Mouse (Mus musculus): ENCODE data around the gene Rae1. TPM values are rescaled to one million over a fixed set of nuclear protein-coding genes. Genes with fewer than 3 reads are reported as not detected.

Gene Rae1
- total and polyA plus RNA-seq, 2 experiments from 2014 or later = 85.3 to 116 TPM

DNA sequence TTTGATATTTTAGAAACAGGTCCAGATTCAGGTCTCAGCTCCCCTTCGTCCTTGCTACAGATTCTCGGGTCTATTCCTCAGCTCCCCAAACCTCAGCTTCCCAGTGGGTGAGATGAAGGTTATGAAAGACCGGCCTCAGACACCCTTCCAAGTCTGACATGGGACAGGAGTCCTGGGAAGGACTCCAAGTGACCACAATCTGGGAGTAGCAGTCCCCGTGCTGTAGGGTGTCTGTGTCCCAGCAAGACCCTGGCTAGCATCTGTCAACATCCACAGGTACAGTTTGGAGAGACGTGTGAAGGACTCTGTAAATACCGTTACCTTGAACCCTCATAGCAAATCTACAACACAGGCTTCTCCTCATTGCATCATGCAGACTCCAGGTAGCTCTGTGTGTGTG, 24.8 kb upstream of the Rae1 start:
- DNase-seq (ENCODE audit: low spot score) (no peak), ATAC-seq (no peak)
- no peaks in the 10 kb centered on the region for H3K9me3 ChIP-seq (ENCODE audit: low read length)
- no peak overlapping the region for H3K4me3 ChIP-seq (ENCODE audit: low read length)
- TF ChIP-seq CTCF (IDR thresholded peaks at IDR 0.05; ENCODE audit: low read depth) = no peak
- no peaks in the 10 kb centered on the region for H3K36me3 ChIP-seq (ENCODE audit: insufficient read depth, low read length)
- H3K27ac ChIP-seq = no peak overlapping the region
- H3K4me2 ChIP-seq (ENCODE audit: low read depth, low read length) = no peak overlapping the region
- WGBS = 84% methylated on average over 6 of the region's 6 CpGs
- H3K4me1 ChIP-seq (ENCODE audit: insufficient read depth, low read length) = peaks cover 8% of the 10 kb centered on the region; the same call in 1 of the 2 replicates
- H3K9ac ChIP-seq (replicated peaks; ENCODE audit: low read length) = no peak overlapping the region
- no peaks in the 10 kb centered on the region for H3K27me3 ChIP-seq (ENCODE audit: insufficient read depth, low read length)

DNA sequence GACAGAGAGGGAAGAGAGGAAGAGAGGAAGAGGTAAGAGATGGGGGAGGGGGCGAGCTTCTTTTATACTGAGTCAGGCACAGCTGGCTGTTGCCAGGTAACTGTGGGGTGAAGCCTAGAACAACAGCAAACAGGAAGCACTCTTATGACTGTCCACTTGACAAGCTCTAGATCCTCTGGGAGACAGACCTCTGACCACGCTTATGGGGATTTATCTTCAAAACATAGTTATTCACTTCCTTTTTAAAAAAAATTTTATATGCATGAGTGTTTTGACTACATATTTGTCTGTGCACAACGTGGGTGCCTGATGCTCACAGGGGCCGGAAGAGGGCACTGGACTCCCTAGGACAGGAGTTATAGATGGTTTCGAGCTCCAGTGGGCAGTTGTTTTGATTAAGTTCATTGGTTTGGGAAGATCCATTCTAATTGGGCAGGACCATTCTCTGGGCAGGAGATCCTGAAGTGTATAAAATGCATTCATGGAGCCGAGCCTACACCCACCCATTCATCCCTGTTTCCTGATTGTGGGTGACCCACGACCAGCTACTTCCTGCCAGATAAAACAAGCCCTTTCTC, 23.2 kb upstream of the Rae1 start:
- no peaks in the 10 kb centered on the region for H3K9me3 ChIP-seq (ENCODE audit: low read length)
- no peak; the same call in 1 of the 2 replicates for TF ChIP-seq CTCF (IDR thresholded peaks at IDR 0.05; ENCODE audit: low read depth)
- no peak overlapping the region for H3K27ac ChIP-seq
- H3K27me3 ChIP-seq (ENCODE audit: insufficient read depth, low read length) = no peaks in the 10 kb centered on the region
- H3K4me2 ChIP-seq (ENCODE audit: low read depth, low read length) = peak overlapping the region; percentile 16; the same call in 1 of the 2 replicates
- H3K4me1 ChIP-seq (ENCODE audit: insufficient read depth, low read length) = peaks cover 8% of the 10 kb centered on the region; the same call in 1 of the 2 replicates
- ATAC-seq (no peak), DNase-seq (ENCODE audit: low spot score) (no peak)
- WGBS = 27% methylated on average over 7 of the region's 7 CpGs
- H3K36me3 ChIP-seq (ENCODE audit: insufficient read depth, low read length) = no peaks in the 10 kb centered on the region
- H3K9ac ChIP-seq (replicated peaks; ENCODE audit: low read length) = no peak overlapping the region
- H3K4me3 ChIP-seq (ENCODE audit: low read length) = no peak overlapping the region

DNA sequence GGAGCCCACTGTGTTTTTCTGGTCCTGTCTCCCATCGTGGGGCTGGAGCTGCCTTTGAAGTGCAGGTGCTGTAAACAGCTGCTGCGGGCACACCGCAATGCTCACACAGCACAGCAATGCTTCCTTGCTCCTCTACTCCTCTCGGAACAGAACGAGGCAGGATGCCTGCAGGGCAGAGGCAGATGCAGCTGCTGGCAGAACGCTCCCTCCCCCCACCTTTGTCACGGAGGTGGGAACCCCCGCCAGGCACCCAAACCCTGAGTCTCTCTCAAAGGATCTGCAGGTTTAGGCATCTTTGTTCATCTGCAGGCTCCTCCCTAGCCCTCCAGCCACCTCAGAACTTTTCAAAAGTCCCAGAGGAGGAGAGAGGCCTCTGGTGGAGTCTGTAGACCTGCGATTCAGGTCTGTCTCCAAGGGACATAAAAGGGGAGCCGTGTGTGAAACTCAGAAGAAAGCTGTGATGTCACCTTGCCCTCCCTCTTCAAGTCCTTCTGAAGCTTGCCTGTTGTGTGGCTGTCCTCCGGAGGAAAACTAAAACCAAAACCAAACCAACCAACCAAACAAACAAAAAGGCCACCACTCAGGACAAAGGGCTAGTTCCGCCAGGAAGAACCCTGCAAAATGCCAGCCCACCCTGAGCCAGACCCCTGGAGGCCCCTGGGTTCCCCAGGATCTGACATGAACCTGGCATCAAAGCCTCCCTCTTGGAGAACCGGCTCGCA, 22.3 kb upstream of the Rae1 start, which contains the start of gene Spo11:
Spo11 (plus strand) TSS at position 292 of the 722 bp plus-strand sequence.
- Histone ChIP-seq H3K4me1 (ENCODE audit: insufficient read depth, low read length) (peaks cover 8% of the 10 kb centered on the region; the same call in 1 of the 2 replicates), H3K9me3 (ENCODE audit: low read length) (no peaks in the 10 kb centered on the region), H3K36me3 (ENCODE audit: insufficient read depth, low read length) (no peaks in the 10 kb centered on the region), H3K27me3 (ENCODE audit: insufficient read depth, low read length) (no peaks in the 10 kb centered on the region), H3K4me3 (ENCODE audit: low read length) (no peak within 1 kb of the TSS), H3K4me2 (ENCODE audit: low read depth, low read length) (peak within 1 kb of the TSS; percentile 16), H3K27ac (no peak within 1 kb of the TSS), H3K9ac (replicated peaks; ENCODE audit: low read length) (no peak within 1 kb of the TSS)
- WGBS = 16% methylated on average over 14 of the region's 14 CpGs
- TF ChIP-seq CTCF (IDR thresholded peaks at IDR 0.05; ENCODE audit: low read depth) = no peak
- DNase-seq (ENCODE audit: low spot score) (no peak), ATAC-seq (no peak)

- WGBS = 49% methylated on average over 4 of the region's 4 CpGs
- no peaks in the 10 kb centered on the region for H3K27me3 ChIP-seq (ENCODE audit: insufficient read depth, low read length)
- no peaks in the 10 kb centered on the region for H3K36me3 ChIP-seq (ENCODE audit: insufficient read depth, low read length)
- no peak overlapping the region for H3K9ac ChIP-seq (replicated peaks; ENCODE audit: low read length)
- no peak overlapping the region for H3K4me3 ChIP-seq (ENCODE audit: low read length)
- no peak overlapping the region for H3K27ac ChIP-seq
- 0 out of 2 replicates have a peak overlapping the region, but pooled peaks have one; percentile 16 for H3K4me2 ChIP-seq (ENCODE audit: low read depth, low read length)
- H3K9me3 ChIP-seq (ENCODE audit: low read length) = no peaks in the 10 kb centered on the region
- peak; percentile 66 for ATAC-seq
- no peak for TF ChIP-seq CTCF (IDR thresholded peaks at IDR 0.05; ENCODE audit: low read depth)
- H3K4me1 ChIP-seq (ENCODE audit: insufficient read depth, low read length) = peaks cover 8% of the 10 kb centered on the region; the same call in 1 of the 2 replicates
- peak; percentile 42 for DNase-seq (ENCODE audit: low spot score)
Observed at GRCm38 (mm10) chr2:172978131-172978633, 21.7 kb upstream of the Rae1 start.

DNA sequence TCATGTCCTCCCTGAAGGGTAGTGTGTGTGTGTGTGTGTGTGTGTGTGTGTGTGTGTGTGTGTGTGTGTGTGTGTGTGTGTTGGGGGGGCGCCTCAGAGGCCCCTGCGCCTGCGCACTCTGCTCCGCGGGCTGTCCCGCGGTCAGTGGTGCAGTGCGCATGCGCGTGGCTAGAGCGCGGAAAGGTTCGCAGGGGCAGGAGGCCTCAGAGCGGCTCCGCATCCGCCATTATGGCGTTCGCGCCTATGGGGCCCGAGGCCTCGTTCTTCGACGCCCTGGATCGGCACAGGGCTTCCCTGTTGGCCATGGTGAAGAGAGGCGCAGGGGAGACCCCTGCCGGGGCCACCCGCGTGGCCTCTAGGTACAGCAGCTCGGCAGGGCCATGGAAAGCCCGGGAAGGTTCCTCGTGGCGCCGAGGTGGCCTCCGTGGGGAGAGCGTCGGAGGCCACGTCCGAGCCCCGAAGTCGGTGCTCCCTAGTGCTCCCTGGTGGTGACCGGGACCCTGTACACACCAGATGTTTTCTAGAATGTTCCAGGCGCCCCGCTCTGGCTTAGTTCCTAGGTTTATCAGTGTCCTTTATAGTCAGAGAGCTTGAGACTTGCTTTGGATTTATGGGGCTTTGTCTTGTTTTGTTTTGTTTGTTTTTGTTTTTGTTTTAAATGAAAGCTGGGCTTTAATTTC, 20.1 kb upstream of the Rae1 start:
- Histone ChIP-seq H3K4me2 (ENCODE audit: low read depth, low read length) (no peak overlapping the region), H3K9me3 (ENCODE audit: low read length) (no peaks in the 10 kb centered on the region), H3K9ac (replicated peaks; ENCODE audit: low read length) (no peak overlapping the region), H3K27me3 (ENCODE audit: insufficient read depth, low read length) (no peaks in the 10 kb centered on the region), H3K4me3 (ENCODE audit: low read length) (no peak overlapping the region), H3K36me3 (ENCODE audit: insufficient read depth, low read length) (no peaks in the 10 kb centered on the region), H3K27ac (no peak overlapping the region), H3K4me1 (ENCODE audit: insufficient read depth, low read length) (peaks cover 8% of the 10 kb centered on the region; the same call in 1 of the 2 replicates)
- DNase-seq (ENCODE audit: low spot score) (no peak), ATAC-seq (no peak)
- WGBS = 94% methylated on average over 43 of the region's 43 CpGs
- no peak for TF ChIP-seq CTCF (IDR thresholded peaks at IDR 0.05; ENCODE audit: low read depth)

- WGBS = 75% methylated on average over 9 of the region's 9 CpGs
- H3K4me3 ChIP-seq (ENCODE audit: low read length) = no peak overlapping the region
- H3K27me3 ChIP-seq (ENCODE audit: insufficient read depth, low read length) = no peaks in the 10 kb centered on the region
- ATAC-seq (no peak), DNase-seq (ENCODE audit: low spot score) (peak; percentile 47)
- peak; percentile 56 for TF ChIP-seq CTCF (IDR thresholded peaks at IDR 0.05; ENCODE audit: low read depth)
- no peaks in the 10 kb centered on the region for H3K36me3 ChIP-seq (ENCODE audit: insufficient read depth, low read length)
- no peak overlapping the region for H3K27ac ChIP-seq
- no peak overlapping the region for H3K4me2 ChIP-seq (ENCODE audit: low read depth, low read length)
- no peaks in the 10 kb centered on the region for H3K4me1 ChIP-seq (ENCODE audit: insufficient read depth, low read length)
- no peaks in the 10 kb centered on the region for H3K9me3 ChIP-seq (ENCODE audit: low read length)
- no peak overlapping the region for H3K9ac ChIP-seq (replicated peaks; ENCODE audit: low read length)
Observed at GRCm38 (mm10) chr2:172982776-172983561, 16.9 kb upstream of the Rae1 start.
